Comparison of ENCODE assay signal across 7 mouse cellular contexts in the genomic region with DNA sequence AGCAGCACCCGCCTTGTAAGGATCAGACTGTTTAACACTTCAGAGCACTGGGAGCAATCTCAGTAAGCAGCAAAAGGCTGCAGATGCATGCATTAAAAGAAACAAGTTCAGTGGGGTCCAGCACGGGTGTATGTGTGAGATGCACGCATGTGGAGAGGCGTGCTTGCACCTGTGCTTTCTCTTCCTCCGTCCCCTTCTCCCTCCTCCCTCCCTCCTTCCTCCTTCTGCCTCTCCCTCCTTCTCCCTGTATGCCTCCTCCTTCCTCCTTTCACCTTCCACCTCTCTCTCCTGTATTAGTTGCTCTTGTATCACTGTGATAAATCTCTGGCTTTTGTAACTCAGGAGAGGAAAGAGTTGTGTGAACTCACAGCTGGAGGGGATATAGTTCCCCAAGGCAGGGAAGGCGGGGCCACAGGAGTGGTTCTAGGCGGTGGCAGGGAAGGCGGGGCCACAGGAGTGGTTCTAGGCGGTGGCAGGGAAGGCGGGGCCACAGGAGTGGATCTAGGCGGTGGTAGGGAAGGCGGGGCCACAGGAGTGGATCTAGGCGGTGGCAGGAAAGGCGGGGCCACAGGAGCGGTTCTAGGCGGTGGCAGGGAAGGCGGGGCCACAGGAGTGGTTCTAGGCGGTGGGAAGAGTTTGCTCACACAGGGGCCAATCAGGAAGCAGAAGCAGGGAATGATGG.
A peak's percentile ranks its signal among the peaks of the same experiment; 100 is the strongest.
DNase-seq lines count a peak whose midpoint lies in the region; ATAC-seq and TF ChIP-seq lines count a peak whose summit lies in the region.

No protein-coding gene starts in this region.

- H3K27me3 ChIP-seq in hindbrain, embryonic 11.5 days (ENCODE audit: control insufficient read depth, insufficient read depth, low read length) = no peaks in the 10 kb centered on the region
- H3K27me3 ChIP-seq in limb, embryonic 14.5 days (ENCODE audit: control insufficient read depth, insufficient read depth, low read length) = no peaks in the 10 kb centered on the region
- no peaks in the 10 kb centered on the region for H3K27me3 ChIP-seq in midbrain, postnatal 0 days (ENCODE audit: insufficient read depth, low read length)

- no peaks in the 10 kb centered on the region for H3K4me1 ChIP-seq in hindbrain, embryonic 11.5 days (replicated peaks; ENCODE audit: control insufficient read depth, insufficient read depth, low read length)
- peaks cover 3% of the 10 kb centered on the region; the same call in 1 of the 2 replicates for H3K4me1 ChIP-seq in limb, embryonic 14.5 days (ENCODE audit: control insufficient read depth, insufficient read depth, low read length)
- no peaks in the 10 kb centered on the region for H3K4me1 ChIP-seq in midbrain, postnatal 0 days (ENCODE audit: insufficient read depth, low read length)

- TF ChIP-seq POLR2A in limb, embryonic 14.5 days (IDR thresholded peaks at IDR 0.05; ENCODE audit: borderline replicate concordance, extremely low read depth, insufficient read depth, insufficient read length) = no peak

- H3K36me3 ChIP-seq in hindbrain, embryonic 11.5 days (ENCODE audit: control insufficient read depth, insufficient read depth, low read length) = no peaks in the 10 kb centered on the region
- H3K36me3 ChIP-seq in limb, embryonic 14.5 days (ENCODE audit: control insufficient read depth, insufficient read depth, low read length) = no peaks in the 10 kb centered on the region
- H3K36me3 ChIP-seq in midbrain, postnatal 0 days (ENCODE audit: insufficient read depth, low read length) = no peaks in the 10 kb centered on the region

- no peak overlapping the region for H3K4me3 ChIP-seq in hindbrain, embryonic 11.5 days (ENCODE audit: low read depth, low read length)
- no peak overlapping the region for H3K4me3 ChIP-seq in limb, embryonic 14.5 days (replicated peaks; ENCODE audit: low read length)
- no peak overlapping the region for H3K4me3 ChIP-seq in midbrain, postnatal 0 days (ENCODE audit: low read depth, low read length)

- no peak for TF ChIP-seq CTCF in midbrain, postnatal 0 days (IDR thresholded peaks at IDR 0.05)

- no peak overlapping the region for H3K9ac ChIP-seq in hindbrain, embryonic 11.5 days (ENCODE audit: low read depth, low read length)
- H3K9ac ChIP-seq in limb, embryonic 14.5 days (ENCODE audit: low read depth, low read length, severe bottlenecking) = no peak overlapping the region
- no peak overlapping the region for H3K9ac ChIP-seq in midbrain, postnatal 0 days (replicated peaks; ENCODE audit: low read length, poor library complexity, severe bottlenecking)

- no peak overlapping the region; the same call in 1 of the 2 replicates for H3K4me2 ChIP-seq in hindbrain, embryonic 11.5 days (replicated peaks; ENCODE audit: low read depth, low read length)
- H3K4me2 ChIP-seq in limb, embryonic 14.5 days (replicated peaks; ENCODE audit: low read depth, low read length, severe bottlenecking) = peak overlapping the region; percentile 21; the same call in 1 of the 2 replicates
- H3K4me2 ChIP-seq in midbrain, postnatal 0 days (ENCODE audit: low read depth, low read length, poor library complexity, severe bottlenecking) = peak overlapping the region; percentile 12; the same call in 1 of the 2 replicates

- 6% methylated on average over 14 of the region's 18 CpGs for WGBS in hindbrain, embryonic 11.5 days
- WGBS in limb, embryonic 14.5 days = 4% methylated on average over 18 of the region's 18 CpGs
- 5% methylated on average over 18 of the region's 18 CpGs for WGBS in midbrain, postnatal 0 days

- peak; percentile 89 for DNase-seq in ES-CJ7 (ENCODE audit: low read depth, low spot score)
- peak; percentile 52 for DNase-seq in brain, adult 2 months (ENCODE audit: low read depth, low spot score)
- DNase-seq in hindbrain, embryonic 11.5 days (ENCODE audit: low spot score) = peak; percentile 59
- peak; percentile 48 for DNase-seq in limb, embryonic 14.5 days (ENCODE audit: low spot score)
- DNase-seq in midbrain, postnatal 0 days (ENCODE audit: low spot score) = no peak
- DNase-seq in thymus, postnatal 14 days = peak; percentile 74
- DNase-seq in layer of hippocampus, postnatal 25 days (ENCODE audit: extremely low spot score in 1 of 2, low spot score in 1 of 2) = no peak

- peak; percentile 49; the same call in 1 of the 2 replicates for ATAC-seq in hindbrain, embryonic 11.5 days (ENCODE audit: low FRiP score)
- ATAC-seq in limb, embryonic 14.5 days (ENCODE audit: low FRiP score, low read depth) = peak; percentile 63; the same call in 1 of the 2 replicates
- no peak for ATAC-seq in midbrain, postnatal 0 days (ENCODE audit: low FRiP score)

- H3K27ac ChIP-seq in hindbrain, embryonic 11.5 days (ENCODE audit: low read depth, low read length) = no peak overlapping the region
- H3K27ac ChIP-seq in limb, embryonic 14.5 days (replicated peaks; ENCODE audit: low read depth, low read length) = no peak overlapping the region
- no peak overlapping the region for H3K27ac ChIP-seq in midbrain, postnatal 0 days (ENCODE audit: low read depth, low read length)

- H3K9me3 ChIP-seq in hindbrain, embryonic 11.5 days (ENCODE audit: control insufficient read depth, low read length) = no peaks in the 10 kb centered on the region
- H3K9me3 ChIP-seq in limb, embryonic 14.5 days (ENCODE audit: control insufficient read depth, low read length) = no peaks in the 10 kb centered on the region
- no peaks in the 10 kb centered on the region for H3K9me3 ChIP-seq in midbrain, postnatal 0 days (ENCODE audit: low read length)

Comparison
In these comparisons a context has a peak if more than half of its experiments do, and no peak if none do; other contexts are left out.
1. DNase-seq: peak in ES-CJ7 (single experiment), brain, adult 2 months (single experiment), hindbrain, embryonic 11.5 days (single experiment), limb, embryonic 14.5 days (single experiment) and thymus, postnatal 14 days (single experiment); none in midbrain, postnatal 0 days (single experiment) and layer of hippocampus, postnatal 25 days (0 of 2).